Mouse (Mus musculus): ENCODE measurements around the gene Actg2. TPM values are rescaled to one million over a fixed set of nuclear protein-coding genes. Genes with fewer than 3 reads are reported as not detected.

Actg2 gene
- polyA plus RNA-seq, 1 experiment from 2014 or later: 172 TPM

GRCm38 (mm10) chr6:83496009-83496752 is 39.9 kb downstream of the Actg2 start:
- no peak overlapping the region for H3K4me3 ChIP-seq
- peaks cover 7% of the 10 kb centered on the region for H3K36me3 ChIP-seq
- 66% methylated on average over 9 of the region's 9 CpGs for WGBS
- H3K9ac ChIP-seq: no peak overlapping the region
- H3K4me2 ChIP-seq: no peak overlapping the region
- H3K9me3 ChIP-seq: no peaks in the 10 kb centered on the region
- H3K27ac ChIP-seq: peak overlapping the region; percentile 54
- peaks cover 23% of the 10 kb centered on the region for H3K4me1 ChIP-seq
- ATAC-seq (ENCODE audit: borderline replicate concordance, extremely low read depth, low FRiP score, low TSS enrichment): peak; percentile 87
- H3K27me3 ChIP-seq: no peaks in the 10 kb centered on the region

GRCm38 (mm10) chr6:83490622-83491021 is 45.4 kb downstream of the Actg2 start:
- Histone ChIP-seq H3K27me3 (no peaks in the 10 kb centered on the region), H3K27ac (no peak overlapping the region), H3K36me3 (peaks cover 39% of the 10 kb centered on the region), H3K9me3 (no peaks in the 10 kb centered on the region), H3K4me3 (no peak overlapping the region), H3K4me2 (no peak overlapping the region), H3K9ac (no peak overlapping the region), H3K4me1 (0 out of 2 replicates have a peak, but pooled peaks cover 3% of the 10 kb centered on the region)
- no peak for ATAC-seq (ENCODE audit: borderline replicate concordance, extremely low read depth, low FRiP score, low TSS enrichment)
- 52% methylated on average over 4 of the region's 4 CpGs for WGBS

- H3K4me3 ChIP-seq: no peak overlapping the region
- no peak for ATAC-seq (ENCODE audit: borderline replicate concordance, extremely low read depth, low FRiP score, low TSS enrichment)
- no peaks in the 10 kb centered on the region for H3K27me3 ChIP-seq
- H3K36me3 ChIP-seq: peaks cover 42% of the 10 kb centered on the region
- H3K4me1 ChIP-seq: 0 out of 2 replicates have a peak, but pooled peaks cover 3% of the 10 kb centered on the region
- H3K9me3 ChIP-seq: no peaks in the 10 kb centered on the region
- H3K9ac ChIP-seq: no peak overlapping the region
- 78% methylated on average over 5 of the region's 5 CpGs for WGBS
- no peak overlapping the region for H3K27ac ChIP-seq
- H3K4me2 ChIP-seq: no peak overlapping the region
These were observed 47.9 kb downstream of the Actg2 start for GRCm38 (mm10) chr6:83488200-83488599.

GRCm38 (mm10) chr6:83487298-83487697 is 48.8 kb downstream of the Actg2 start:
- no peak for ATAC-seq (ENCODE audit: borderline replicate concordance, extremely low read depth, low FRiP score, low TSS enrichment)
- no peaks in the 10 kb centered on the region for H3K27me3 ChIP-seq
- no peaks in the 10 kb centered on the region for H3K9me3 ChIP-seq
- H3K4me1 ChIP-seq: peaks cover 12% of the 10 kb centered on the region; the same call in 1 of the 2 replicates
- peaks cover 41% of the 10 kb centered on the region for H3K36me3 ChIP-seq
- H3K4me2 ChIP-seq: no peak overlapping the region
- WGBS: 84% methylated on average over 4 of the region's 4 CpGs
- no peak overlapping the region for H3K27ac ChIP-seq
- H3K4me3 ChIP-seq: no peak overlapping the region
- no peak overlapping the region for H3K9ac ChIP-seq

- H3K9me3 ChIP-seq: no peaks in the 10 kb centered on the region
- ATAC-seq (ENCODE audit: borderline replicate concordance, extremely low read depth, low FRiP score, low TSS enrichment): peak; percentile 88
- no peak overlapping the region for H3K9ac ChIP-seq
- no peak overlapping the region for H3K4me2 ChIP-seq
- H3K27me3 ChIP-seq: no peaks in the 10 kb centered on the region
- 44% methylated on average over 4 of the region's 4 CpGs for WGBS
- H3K27ac ChIP-seq: peak overlapping the region; percentile 82
- H3K4me3 ChIP-seq: no peak overlapping the region
- H3K4me1 ChIP-seq: peaks cover 18% of the 10 kb centered on the region; the same call in 1 of the 2 replicates
- H3K36me3 ChIP-seq: peaks cover 49% of the 10 kb centered on the region
These were observed 50.2 kb downstream of the Actg2 start for GRCm38 (mm10) chr6:83485854-83486253.

GRCm38 (mm10) chr6:83483776-83484175 is 52.3 kb downstream of the Actg2 start:
- Histone ChIP-seq H3K27ac (no peak overlapping the region), H3K4me1 (peaks cover 18% of the 10 kb centered on the region; the same call in 1 of the 2 replicates), H3K9ac (no peak overlapping the region), H3K36me3 (peaks cover 39% of the 10 kb centered on the region), H3K4me2 (no peak overlapping the region), H3K4me3 (no peak overlapping the region), H3K27me3 (no peaks in the 10 kb centered on the region), H3K9me3 (no peaks in the 10 kb centered on the region)
- WGBS: 91% methylated on average over 7 of the region's 7 CpGs
- ATAC-seq (ENCODE audit: borderline replicate concordance, extremely low read depth, low FRiP score, low TSS enrichment): no peak

- H3K4me2 ChIP-seq: no peak overlapping the region
- no peaks in the 10 kb centered on the region for H3K9me3 ChIP-seq
- H3K4me1 ChIP-seq: peaks cover 18% of the 10 kb centered on the region; the same call in 1 of the 2 replicates
- H3K4me3 ChIP-seq: no peak overlapping the region
- no peaks in the 10 kb centered on the region for H3K27me3 ChIP-seq
- WGBS: 25% methylated on average over 10 of the region's 10 CpGs
- no peak overlapping the region for H3K9ac ChIP-seq
- peak overlapping the region; percentile 51 for H3K27ac ChIP-seq
- H3K36me3 ChIP-seq: peaks cover 34% of the 10 kb centered on the region
- peak; percentile 36 for ATAC-seq (ENCODE audit: borderline replicate concordance, extremely low read depth, low FRiP score, low TSS enrichment)
These were observed 53.5 kb downstream of the Actg2 start for GRCm38 (mm10) chr6:83482418-83483085.

- WGBS: 82% methylated on average over 6 of the region's 6 CpGs
- no peak overlapping the region for H3K4me2 ChIP-seq
- ATAC-seq (ENCODE audit: borderline replicate concordance, extremely low read depth, low FRiP score, low TSS enrichment): no peak
These were observed 55.9 kb downstream of the Actg2 start for GRCm38 (mm10) chr6:83480019-83480655.

GRCm38 (mm10) chr6:83479193-83479592 is 56.9 kb downstream of the Actg2 start:
- 49% methylated on average over 2 of the region's 2 CpGs for WGBS
- Histone ChIP-seq H3K4me3 (no peak overlapping the region), H3K36me3 (peaks cover 21% of the 10 kb centered on the region), H3K4me1 (peaks cover 16% of the 10 kb centered on the region; the same call in 1 of the 2 replicates), H3K27me3 (no peaks in the 10 kb centered on the region), H3K9ac (no peak overlapping the region), H3K9me3 (no peaks in the 10 kb centered on the region), H3K27ac (no peak overlapping the region), H3K4me2 (no peak overlapping the region)
- ATAC-seq (ENCODE audit: borderline replicate concordance, extremely low read depth, low FRiP score, low TSS enrichment): no peak

More at GRCm38 (mm10) chr6:83480019-83480655, 55.9 kb downstream of the Actg2 start:
- H3K36me3 ChIP-seq: peaks cover 29% of the 10 kb centered on the region
- H3K9ac ChIP-seq: no peak overlapping the region
- no peak overlapping the region for H3K27ac ChIP-seq
- no peaks in the 10 kb centered on the region for H3K27me3 ChIP-seq
- H3K9me3 ChIP-seq: no peaks in the 10 kb centered on the region
- no peak overlapping the region for H3K4me3 ChIP-seq
- H3K4me1 ChIP-seq: peaks cover 16% of the 10 kb centered on the region; the same call in 1 of the 2 replicates

GRCm38 (mm10) chr6:83478628-83479027 is 57.4 kb downstream of the Actg2 start:
- WGBS: 95% methylated on average over 7 of the region's 7 CpGs
- H3K27ac ChIP-seq: no peak overlapping the region

GRCm38 (mm10) chr6:83478217-83478616 is 57.8 kb downstream of the Actg2 start:
- H3K27ac ChIP-seq: no peak overlapping the region
- 61% methylated on average over 4 of the region's 4 CpGs for WGBS
- no peak overlapping the region for H3K9ac ChIP-seq
- H3K27me3 ChIP-seq: no peaks in the 10 kb centered on the region
- peaks cover 21% of the 10 kb centered on the region for H3K36me3 ChIP-seq
- no peak overlapping the region for H3K4me2 ChIP-seq
- H3K4me3 ChIP-seq: no peak overlapping the region
- no peaks in the 10 kb centered on the region for H3K9me3 ChIP-seq
- H3K4me1 ChIP-seq: peaks cover 15% of the 10 kb centered on the region; the same call in 1 of the 2 replicates
- no peak for ATAC-seq (ENCODE audit: borderline replicate concordance, extremely low read depth, low FRiP score, low TSS enrichment)

More at GRCm38 (mm10) chr6:83478628-83479027, 57.4 kb downstream of the Actg2 start:
- Histone ChIP-seq H3K9ac (no peak overlapping the region), H3K4me2 (no peak overlapping the region), H3K27me3 (no peaks in the 10 kb centered on the region), H3K9me3 (no peaks in the 10 kb centered on the region), H3K4me3 (no peak overlapping the region), H3K36me3 (peaks cover 21% of the 10 kb centered on the region), H3K4me1 (peaks cover 16% of the 10 kb centered on the region; the same call in 1 of the 2 replicates)
- ATAC-seq (ENCODE audit: borderline replicate concordance, extremely low read depth, low FRiP score, low TSS enrichment): no peak

All from lung, embryonic 15.5 days (tissue).